Mouse (Mus musculus): ENCODE measurements around the gene Mxra8.

Mxra8 gene

DNA sequence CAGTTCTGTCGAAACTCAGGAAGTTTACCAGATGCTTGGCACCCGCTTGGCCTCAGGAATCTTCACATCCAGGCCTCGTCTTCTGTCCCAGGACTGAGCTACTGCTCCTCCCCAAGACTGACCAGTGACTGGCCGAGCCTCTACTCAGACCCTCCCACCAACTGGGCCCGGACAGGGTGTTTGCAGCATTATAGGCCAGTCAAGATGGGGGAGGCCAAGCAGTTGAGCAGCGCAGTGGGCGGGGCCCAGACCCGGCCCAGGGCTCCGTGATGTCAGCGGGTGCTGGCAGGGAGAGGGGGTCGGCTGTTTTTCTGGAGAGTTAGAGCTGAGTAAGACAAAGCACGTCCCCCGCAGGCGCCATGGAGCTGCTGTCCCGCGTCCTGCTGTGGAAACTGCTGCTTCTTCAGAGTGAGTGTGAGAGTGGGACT, at the start of gene Mxra8:
Gene Mxra8 (plus strand): TSS at position 198 of the 428 bp plus-strand sequence.
- no peak for TF ChIP-seq CTCF (conservative IDR thresholded peaks at IDR 0.05; ENCODE audit: low read length)
- no peak for TF ChIP-seq POU5F1 (IDR thresholded peaks at IDR 0.05; ENCODE audit: borderline replicate concordance, low read length)
- no peak for TF ChIP-seq NANOG (IDR thresholded peaks at IDR 0.05; ENCODE audit: borderline replicate concordance, low read length)
- Histone ChIP-seq H3K4me3 (replicated peaks; ENCODE audit: low read length) (peak within 1 kb of the TSS; percentile 81), H3K4me1 (replicated peaks; ENCODE audit: low read depth, low read length) (peaks cover 34% of the 10 kb centered on the region), H3K9me3 (ENCODE audit: low read length) (no peaks in the 10 kb centered on the region), H3K27me3 (ENCODE audit: insufficient read depth, low read length) (peaks cover 49% of the 10 kb centered on the region), H3K36me3 (ENCODE audit: insufficient read depth, low read length) (peaks cover 7% of the 10 kb centered on the region; the same call in 1 of the 2 replicates)

DNA sequence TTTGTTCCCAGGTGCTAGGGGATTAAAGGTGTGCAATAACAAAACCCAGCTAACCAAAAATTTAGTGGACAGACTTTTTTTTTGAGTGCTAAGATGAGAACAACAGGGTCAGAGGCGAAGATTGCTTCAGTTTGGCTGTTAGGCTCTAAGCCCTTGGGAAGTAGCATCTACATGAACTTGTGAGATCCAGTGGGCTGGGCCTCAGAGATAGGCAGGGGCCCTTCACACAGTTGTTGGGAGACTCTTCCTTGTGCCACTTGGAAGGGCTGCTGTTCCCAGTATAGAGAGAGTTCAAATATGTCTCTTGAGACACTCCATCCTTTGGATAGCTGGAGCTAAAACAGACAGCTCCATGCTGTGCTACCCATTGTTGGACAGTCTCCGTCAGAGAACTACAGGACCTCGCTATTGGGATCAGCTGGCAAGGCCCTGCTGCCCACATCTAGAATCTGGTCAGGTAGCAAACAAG, 49.4 kb upstream of the Mxra8 start, which contains the start of gene Ankrd65:
Gene Ankrd65 (plus strand): TSS at position 419 of the 469 bp plus-strand sequence.
- peaks cover 39% of the 10 kb centered on the region for H3K27me3 ChIP-seq (ENCODE audit: insufficient read depth, low read length)
- peak within 1 kb of the TSS; percentile 77 for H3K4me3 ChIP-seq (replicated peaks; ENCODE audit: low read length)
- no peak for TF ChIP-seq NANOG (IDR thresholded peaks at IDR 0.05; ENCODE audit: borderline replicate concordance, low read length)
- no peaks in the 10 kb centered on the region for H3K36me3 ChIP-seq (ENCODE audit: insufficient read depth, low read length)
- no peaks in the 10 kb centered on the region for H3K9me3 ChIP-seq (ENCODE audit: low read length)
- peaks cover 28% of the 10 kb centered on the region for H3K4me1 ChIP-seq (replicated peaks; ENCODE audit: low read depth, low read length)

DNA sequence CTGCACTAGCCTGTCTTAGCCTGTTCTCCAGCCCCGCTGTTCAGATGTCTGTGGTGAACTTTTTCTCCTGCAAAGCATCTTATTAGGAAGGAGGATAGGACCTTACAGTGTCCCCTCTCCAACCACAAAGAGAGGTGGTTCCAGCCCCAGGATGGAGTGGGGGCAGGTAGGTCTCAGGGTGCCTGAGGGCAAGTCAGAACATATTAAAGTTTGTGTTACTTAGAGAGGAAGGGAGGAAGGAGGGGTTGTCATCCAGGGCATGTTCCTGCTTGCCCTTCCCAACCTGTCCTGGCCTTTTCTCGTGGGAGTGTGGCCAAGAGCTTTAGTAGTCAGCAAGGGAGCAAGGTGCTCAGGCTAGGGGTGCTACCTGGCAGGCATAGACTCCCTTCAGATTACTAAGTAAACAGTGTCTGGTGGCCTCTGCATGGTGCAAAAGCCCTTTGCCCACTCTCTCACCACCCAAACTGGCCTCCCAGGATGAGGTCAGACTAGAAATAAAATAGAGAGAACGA, 48.8 kb upstream of the Mxra8 start:
- H3K4me1 ChIP-seq (replicated peaks; ENCODE audit: low read depth, low read length): peaks cover 22% of the 10 kb centered on the region
- no peaks in the 10 kb centered on the region for H3K9me3 ChIP-seq (ENCODE audit: low read length)
- TF ChIP-seq NANOG (IDR thresholded peaks at IDR 0.05; ENCODE audit: borderline replicate concordance, low read length) (no peak), POU5F1 (IDR thresholded peaks at IDR 0.05; ENCODE audit: borderline replicate concordance, low read length) (no peak), CTCF (conservative IDR thresholded peaks at IDR 0.05; ENCODE audit: low read length) (no peak)
- peaks cover 33% of the 10 kb centered on the region for H3K27me3 ChIP-seq (ENCODE audit: insufficient read depth, low read length)
- no peaks in the 10 kb centered on the region for H3K36me3 ChIP-seq (ENCODE audit: insufficient read depth, low read length)
- H3K4me3 ChIP-seq (replicated peaks; ENCODE audit: low read length): no peak overlapping the region

DNA sequence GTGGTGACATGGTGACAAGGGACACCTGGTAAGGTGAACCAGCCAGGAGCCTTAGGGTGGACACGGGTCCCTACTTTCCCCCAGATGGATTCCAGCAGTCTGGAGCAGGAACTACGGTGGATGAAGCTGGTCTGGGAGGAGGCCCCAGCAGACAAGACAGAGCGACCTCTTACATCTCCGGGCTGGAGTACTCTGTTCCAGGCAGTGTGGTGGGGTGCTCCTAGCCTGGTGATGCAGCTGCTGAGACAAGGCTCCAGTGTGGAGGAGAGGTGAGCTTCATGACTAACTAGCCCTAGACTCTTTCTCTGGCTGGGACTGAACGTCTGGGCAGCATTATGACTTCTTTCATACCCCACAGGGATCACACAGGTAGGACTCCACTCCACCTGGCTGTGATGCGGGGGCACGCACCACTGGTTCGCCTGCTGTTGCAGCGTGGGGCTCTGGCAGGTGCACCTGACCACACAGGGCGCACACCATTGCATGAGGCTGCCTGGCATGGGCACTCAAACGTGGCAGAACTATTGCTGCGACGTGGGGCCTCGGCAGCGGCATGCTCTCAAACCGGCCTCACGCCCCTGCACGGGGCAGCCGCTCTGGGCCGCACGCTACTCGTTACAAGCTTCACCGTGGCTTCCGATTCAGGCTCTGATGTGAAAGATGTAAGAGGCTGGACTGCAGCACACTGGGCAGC, 48.1 kb upstream of the Mxra8 start:
- Histone ChIP-seq H3K36me3 (ENCODE audit: insufficient read depth, low read length) (no peaks in the 10 kb centered on the region), H3K9me3 (ENCODE audit: low read length) (no peaks in the 10 kb centered on the region), H3K4me3 (replicated peaks; ENCODE audit: low read length) (peak overlapping the region; percentile 77), H3K27me3 (ENCODE audit: insufficient read depth, low read length) (peaks cover 38% of the 10 kb centered on the region), H3K4me1 (replicated peaks; ENCODE audit: low read depth, low read length) (peaks cover 21% of the 10 kb centered on the region)
- TF ChIP-seq POU5F1 (IDR thresholded peaks at IDR 0.05; ENCODE audit: borderline replicate concordance, low read length) (no peak), CTCF (conservative IDR thresholded peaks at IDR 0.05; ENCODE audit: low read length) (no peak), NANOG (IDR thresholded peaks at IDR 0.05; ENCODE audit: borderline replicate concordance, low read length) (no peak)

DNA sequence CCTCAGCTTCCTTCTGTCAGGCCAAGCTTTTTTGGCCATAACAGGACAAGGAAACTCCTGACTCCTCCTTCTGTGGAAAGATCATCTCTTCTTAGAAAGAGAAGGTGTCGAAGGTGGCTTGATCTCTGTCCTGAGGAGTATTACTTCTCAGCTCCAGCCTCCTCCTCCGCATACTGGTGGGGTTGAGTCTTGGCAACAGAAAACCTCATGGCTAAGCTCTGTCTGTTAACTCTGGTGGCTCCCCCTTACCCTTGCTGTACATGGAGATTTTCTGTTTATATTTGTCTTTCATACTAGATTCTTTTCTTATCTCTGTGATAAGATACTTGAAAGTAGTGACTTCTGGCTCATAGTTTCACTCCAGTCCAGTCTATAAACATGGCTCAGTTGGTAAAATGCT, 45.8 kb upstream of the Mxra8 start:
- H3K4me3 ChIP-seq (replicated peaks; ENCODE audit: low read length): no peak overlapping the region
- peaks cover 21% of the 10 kb centered on the region for H3K4me1 ChIP-seq (replicated peaks; ENCODE audit: low read depth, low read length)
- H3K36me3 ChIP-seq (ENCODE audit: insufficient read depth, low read length): no peaks in the 10 kb centered on the region
- H3K9me3 ChIP-seq (ENCODE audit: low read length): no peaks in the 10 kb centered on the region
- no peak for TF ChIP-seq POU5F1 (IDR thresholded peaks at IDR 0.05; ENCODE audit: borderline replicate concordance, low read length)
- no peak for TF ChIP-seq NANOG (IDR thresholded peaks at IDR 0.05; ENCODE audit: borderline replicate concordance, low read length)
- TF ChIP-seq CTCF (conservative IDR thresholded peaks at IDR 0.05; ENCODE audit: low read length): no peak
- H3K27me3 ChIP-seq (ENCODE audit: insufficient read depth, low read length): peaks cover 35% of the 10 kb centered on the region

DNA sequence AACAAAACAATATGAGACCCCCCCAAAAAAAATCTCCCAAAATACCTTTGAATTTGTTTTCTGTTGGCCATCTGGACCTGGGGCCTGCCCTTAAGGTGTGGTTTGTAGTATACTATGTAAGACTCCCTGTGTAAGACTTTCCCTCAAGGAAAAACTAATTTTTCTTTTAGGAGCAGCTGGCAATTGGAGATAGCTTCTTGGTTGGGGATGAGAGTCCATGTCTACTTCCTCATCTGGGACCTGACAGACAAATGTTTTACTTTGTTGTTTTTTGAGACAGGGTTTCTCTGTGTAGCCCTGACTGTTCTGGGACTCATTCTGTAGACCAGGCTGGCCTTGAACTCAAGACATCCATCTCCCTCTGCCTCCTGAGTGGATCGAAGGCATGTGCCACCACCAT, 37.4 kb upstream of the Mxra8 start:
- TF ChIP-seq NANOG (IDR thresholded peaks at IDR 0.05; ENCODE audit: borderline replicate concordance, low read length): no peak
- no peak for TF ChIP-seq CTCF (conservative IDR thresholded peaks at IDR 0.05; ENCODE audit: low read length)
- TF ChIP-seq POU5F1 (IDR thresholded peaks at IDR 0.05; ENCODE audit: borderline replicate concordance, low read length): no peak
- Histone ChIP-seq H3K4me3 (replicated peaks; ENCODE audit: low read length) (no peak overlapping the region), H3K9me3 (ENCODE audit: low read length) (no peaks in the 10 kb centered on the region), H3K27me3 (ENCODE audit: insufficient read depth, low read length) (no peaks in the 10 kb centered on the region), H3K4me1 (replicated peaks; ENCODE audit: low read depth, low read length) (peaks cover 19% of the 10 kb centered on the region), H3K36me3 (ENCODE audit: insufficient read depth, low read length) (peaks cover 29% of the 10 kb centered on the region)

DNA sequence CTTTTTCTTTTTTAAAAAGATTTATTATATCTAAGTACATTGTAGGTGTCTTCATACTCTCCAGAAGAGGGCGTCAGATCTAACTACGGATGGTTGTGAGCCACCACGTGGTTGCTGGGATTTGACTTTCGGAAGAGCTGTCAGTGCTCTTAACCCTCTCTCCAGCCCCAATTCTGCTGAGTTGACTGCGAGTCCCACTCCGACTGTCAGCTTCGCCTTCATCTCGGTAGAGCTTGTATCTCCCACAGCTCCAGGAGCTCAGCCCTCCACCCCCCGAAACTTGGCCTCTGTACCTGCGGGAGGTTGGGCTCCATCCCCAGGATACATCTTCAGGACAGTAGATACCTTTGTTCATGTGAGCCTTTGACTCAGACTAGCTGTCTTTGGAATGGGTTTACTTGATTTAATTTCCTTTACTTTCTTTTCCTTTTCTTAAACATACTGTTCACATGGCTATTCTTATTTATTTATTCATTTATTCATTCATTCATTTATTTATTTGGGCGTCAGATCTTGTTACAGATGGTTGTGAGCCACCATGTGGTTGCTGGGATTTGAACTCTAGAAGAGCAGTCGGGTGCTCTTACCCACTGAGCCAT, 36.6 kb upstream of the Mxra8 start, which contains the start of gene Mrpl20:
Gene Mrpl20 (plus strand): TSS at position 138 of the 599 bp plus-strand sequence.
- H3K4me3 ChIP-seq (replicated peaks; ENCODE audit: low read length): peak within 1 kb of the TSS; percentile 98
- no peaks in the 10 kb centered on the region for H3K27me3 ChIP-seq (ENCODE audit: insufficient read depth, low read length)
- no peak for TF ChIP-seq POU5F1 (IDR thresholded peaks at IDR 0.05; ENCODE audit: borderline replicate concordance, low read length)
- TF ChIP-seq NANOG (IDR thresholded peaks at IDR 0.05; ENCODE audit: borderline replicate concordance, low read length): no peak
- TF ChIP-seq CTCF (conservative IDR thresholded peaks at IDR 0.05; ENCODE audit: low read length): 0 out of 2 replicates have a peak, but pooled peaks have one; percentile 9
- H3K4me1 ChIP-seq (replicated peaks; ENCODE audit: low read depth, low read length): peaks cover 19% of the 10 kb centered on the region
- H3K36me3 ChIP-seq (ENCODE audit: insufficient read depth, low read length): peaks cover 37% of the 10 kb centered on the region
- no peaks in the 10 kb centered on the region for H3K9me3 ChIP-seq (ENCODE audit: low read length)

DNA sequence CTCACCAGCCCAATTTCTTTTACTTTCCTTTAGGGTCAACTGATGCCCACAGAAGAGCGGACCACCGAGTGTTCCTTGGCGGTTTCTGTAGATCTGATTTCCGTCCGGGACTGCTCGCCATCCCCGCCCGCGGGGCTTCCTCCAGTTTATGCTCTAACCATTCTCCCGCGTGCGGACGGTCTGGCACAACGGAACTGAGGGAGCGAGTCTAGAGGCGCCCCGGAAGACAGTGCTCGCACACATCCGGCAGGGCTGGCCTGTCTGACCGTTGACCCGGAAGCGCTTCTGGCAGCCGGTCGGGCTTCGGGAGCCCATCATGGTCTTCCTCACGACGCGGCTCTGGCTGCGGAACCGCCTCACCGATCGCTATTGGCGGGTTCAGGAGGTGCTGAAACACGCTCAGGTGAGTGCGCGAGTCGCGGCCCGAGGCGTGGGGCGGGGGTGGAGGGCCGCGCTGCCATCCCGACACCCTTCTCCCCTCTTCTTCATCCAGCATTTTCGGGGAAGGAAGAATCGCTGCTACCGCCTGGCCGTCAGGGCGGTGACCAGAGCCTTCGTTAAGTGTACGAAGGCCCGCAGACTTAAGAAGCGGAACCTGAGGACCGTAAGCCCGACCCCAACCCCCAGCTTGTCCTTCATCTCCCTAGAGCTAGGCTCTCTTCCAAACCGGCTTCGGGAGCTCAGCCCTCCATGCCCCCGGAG, 36.0 kb upstream of the Mxra8 start:
- Histone ChIP-seq H3K9me3 (ENCODE audit: low read length) (no peaks in the 10 kb centered on the region), H3K4me1 (replicated peaks; ENCODE audit: low read depth, low read length) (peaks cover 22% of the 10 kb centered on the region), H3K36me3 (ENCODE audit: insufficient read depth, low read length) (peaks cover 43% of the 10 kb centered on the region), H3K27me3 (ENCODE audit: insufficient read depth, low read length) (no peaks in the 10 kb centered on the region), H3K4me3 (replicated peaks; ENCODE audit: low read length) (peak overlapping the region; percentile 98)
- no peak for TF ChIP-seq POU5F1 (IDR thresholded peaks at IDR 0.05; ENCODE audit: borderline replicate concordance, low read length)
- no peak for TF ChIP-seq NANOG (IDR thresholded peaks at IDR 0.05; ENCODE audit: borderline replicate concordance, low read length)
- no peak for TF ChIP-seq CTCF (conservative IDR thresholded peaks at IDR 0.05; ENCODE audit: low read length)
